Mouse (Mus musculus) adrenal gland, postnatal 36 days (tissue): Measurements from ENCODE around the gene Epm2a. TPM values are rescaled to one million over a fixed set of nuclear protein-coding genes. Genes with fewer than 3 reads are reported as not detected.

ENCODE experiments used
- DNase-seq, 2 experiments: peaks; one replicate each; pipeline ENCODE4 v3.0.0; 2021; ENCODE audit warnings: mixed read lengths in 1 of 2
- total RNA-seq, 2 experiments: library from RNA; stranded (reverse); gene quantifications; 2 replicates each; pipeline ENCODE4 v1.2.3; 2021

The Epm2a gene
- total RNA-seq, 2 experiments from 2014 or later = 8.4 to 17.3 TPM

GRCm38 (mm10) chr10:11429059-11429812 lies 86.0 kb downstream of the Epm2a start:
- no peak for DNase-seq

DNA sequence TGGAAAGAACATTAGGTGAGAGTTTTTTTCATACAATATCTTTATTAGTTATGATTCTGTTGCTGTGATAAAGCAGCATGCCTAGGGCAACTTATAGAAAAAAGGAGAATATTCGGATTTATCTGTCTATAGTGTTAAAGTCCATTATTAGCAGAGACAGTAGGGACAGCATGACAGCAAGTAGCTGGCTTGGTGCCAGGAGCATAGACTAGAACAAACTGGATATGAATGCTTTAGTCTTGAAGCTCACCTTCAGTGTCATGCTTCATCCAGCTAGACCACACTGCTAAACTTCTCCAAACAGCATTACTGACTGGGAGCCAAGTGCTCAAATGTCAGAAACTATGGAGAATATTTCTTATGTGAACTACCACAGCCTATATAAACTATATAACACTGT lies 93.8 kb downstream of the Epm2a start:
- DNase-seq = no peak

DNA sequence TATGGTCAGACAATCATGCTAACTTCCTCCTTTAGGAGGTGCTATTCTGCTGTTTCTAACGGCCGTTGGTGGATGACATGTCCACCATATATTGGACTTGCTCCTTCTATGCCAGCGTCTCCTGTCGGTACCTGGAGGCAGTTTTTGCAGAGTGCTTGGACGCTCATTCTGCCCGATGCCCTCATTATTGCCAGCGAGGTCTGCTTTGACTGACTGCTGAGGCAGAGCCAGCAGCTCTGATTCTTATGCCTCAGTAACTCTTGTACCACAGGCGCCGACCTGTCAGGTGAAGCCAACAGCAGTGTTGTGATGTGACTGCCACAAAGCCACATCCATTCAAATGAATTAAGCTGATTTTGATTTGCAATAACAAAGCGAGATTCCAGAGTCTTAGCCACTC lies 95.3 kb downstream of the Epm2a start:
- DNase-seq = no peak

DNA sequence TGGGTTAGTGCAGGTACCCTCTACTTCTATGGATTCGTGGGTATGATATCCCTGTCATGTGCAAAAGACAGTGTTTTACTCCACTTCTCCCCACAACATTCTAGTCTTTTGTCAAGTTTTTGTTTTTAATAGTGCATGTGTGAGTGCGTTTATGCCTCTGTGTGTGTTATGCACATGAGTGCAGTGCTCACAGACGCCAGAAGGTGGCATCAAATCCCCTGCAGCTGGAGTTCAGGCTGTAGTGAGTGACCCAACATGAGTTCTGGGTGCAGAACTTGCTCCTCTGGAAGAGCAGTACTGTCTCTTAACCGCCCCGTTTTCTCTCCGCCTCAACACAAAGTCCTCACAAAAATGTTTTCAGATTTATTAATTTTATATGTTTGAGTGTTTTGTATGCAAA lies 96.1 kb downstream of the Epm2a start:
- no peak for DNase-seq

DNA sequence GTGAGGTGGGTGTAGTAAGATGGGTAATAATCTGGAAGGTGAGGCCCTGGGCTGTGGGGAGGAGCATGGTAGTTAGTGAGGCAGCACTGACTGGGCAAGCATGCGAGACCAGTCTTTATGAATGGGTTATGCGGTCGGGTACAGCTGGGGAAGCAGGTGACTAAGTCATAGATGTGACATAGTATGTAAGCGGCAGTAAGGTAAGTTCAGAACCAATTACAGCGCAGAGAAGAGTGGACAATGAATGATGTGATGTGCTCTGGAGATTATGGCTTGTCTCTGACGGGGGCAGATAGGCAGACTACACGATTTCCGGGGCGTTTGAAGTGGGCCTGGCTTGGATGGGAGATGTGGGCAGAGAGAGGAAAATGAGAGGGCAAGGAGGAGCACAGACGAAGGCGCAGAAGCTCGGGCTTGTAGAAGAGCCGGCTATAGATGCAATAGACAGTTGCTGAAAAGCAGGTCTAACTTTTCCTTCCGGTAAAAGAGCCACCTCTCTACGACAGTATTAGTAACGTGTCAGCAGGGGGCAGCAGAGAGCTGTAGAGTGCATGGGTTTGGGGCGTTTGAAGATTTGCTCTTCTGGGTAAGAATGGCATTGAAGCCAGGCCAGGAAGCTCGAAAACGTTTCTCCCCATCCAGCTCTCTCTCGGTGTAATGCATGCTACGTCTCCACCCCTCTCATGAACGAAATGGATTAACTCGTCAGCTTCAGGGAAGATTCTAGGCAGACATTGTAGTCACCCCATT lies 106.5 kb downstream of the Epm2a start:
- peak; percentile 80 to 85 for DNase-seq

- no peak for DNase-seq
Measured at GRCm38 (mm10) chr10:11452537-11452936, 109.3 kb downstream of the Epm2a start.

DNA sequence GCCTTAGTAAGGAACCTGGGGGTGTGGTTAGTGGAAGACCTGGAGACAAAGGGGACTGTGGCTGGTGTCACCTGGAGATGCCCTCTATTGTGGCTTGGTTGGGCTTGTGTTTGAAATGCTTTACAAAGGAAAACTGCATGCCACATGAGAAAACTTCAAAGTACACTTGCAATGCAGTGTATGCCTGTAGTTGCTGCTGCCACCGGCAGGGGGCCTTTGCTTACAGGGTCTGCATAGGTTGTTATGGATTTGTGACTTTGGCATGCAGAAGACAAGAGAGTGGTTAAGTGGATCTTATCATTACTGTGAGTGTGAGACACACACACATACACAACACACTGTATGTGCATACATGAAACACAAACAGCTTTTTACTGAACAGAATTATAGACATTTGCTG lies 114.2 kb downstream of the Epm2a start:
- DNase-seq = peak in 1 of 2 experiments; percentile 2

- DNase-seq = peak; percentile 28 to 73
Measured at GRCm38 (mm10) chr10:11491956-11492355, 148.8 kb downstream of the Epm2a start.

Other genes starting within 250 kb of the Epm2a start
- gene Shprh, start 194.0 kb upstream of the Epm2a start, total RNA-seq = 10 to 100 TPM; 20.9 to 27.8 TPM
- 10 to 100 TPM; 26.2 to 30.8 TPM for gene Fbxo30, start 62.1 kb upstream of the Epm2a start, total RNA-seq